Mouse (Mus musculus) ES-Bruce4 (cell line): ENCODE results near the gene Mark3.
A peak's percentile ranks its signal among the peaks of the same experiment; 100 is the strongest.

Source experiments
- CTCF ChIP-seq: IDR thresholded peaks from one replicate; pipeline ENCODE4 v1.8.1; 2011; ENCODE audit warnings: low read depth, low read length
- POLR2A ChIP-seq: IDR thresholded peaks from one replicate; pipeline ENCODE4 v1.8.1; 2011; ENCODE audit warnings: low read length; ENCODE audit not compliant: insufficient read depth

GRCm38 (mm10) chr12:111677882-111678669, 103.8 kb downstream of the Mark3 start, which contains the start of gene Trmt61a:
- no peak for TF ChIP-seq CTCF
- TF ChIP-seq POLR2A: peak; percentile 46
